Mouse (Mus musculus) liver, adult (tissue): ENCODE measurements around the gene Coa3.

Source experiments
- GATA4 ChIP-seq: IDR thresholded peaks from 2 replicates; pipeline ENCODE4 v1.6.1; 2014; ENCODE audit warnings: mild to moderate bottlenecking, low read length; ENCODE audit not compliant: insufficient replicate concordance

Gene Coa3

GRCm38 (mm10) chr11:101245071-101245470 is 33.8 kb downstream of the Coa3 start:
- TF ChIP-seq GATA4, result no peak

- TF ChIP-seq GATA4, result no peak
Measured at GRCm38 (mm10) chr11:101238071-101238647, 40.8 kb downstream of the Coa3 start.

- TF ChIP-seq GATA4, result no peak
Measured at GRCm38 (mm10) chr11:101236782-101237181, 42.1 kb downstream of the Coa3 start.

- no peak for TF ChIP-seq GATA4
Measured at GRCm38 (mm10) chr11:101235429-101235828, 43.5 kb downstream of the Coa3 start.

GRCm38 (mm10) chr11:101234124-101234523 is 44.8 kb downstream of the Coa3 start:
- no peak for TF ChIP-seq GATA4

- no peak for TF ChIP-seq GATA4
Measured at GRCm38 (mm10) chr11:101233240-101233639, 45.7 kb downstream of the Coa3 start.

GRCm38 (mm10) chr11:101232010-101232839 is 46.7 kb downstream of the Coa3 start:
- TF ChIP-seq GATA4, result peak; percentile 96; the same call in 1 of the 2 replicates

GRCm38 (mm10) chr11:101230991-101231871 is 47.7 kb downstream of the Coa3 start:
- no peak; the same call in 1 of the 2 replicates for TF ChIP-seq GATA4

- no peak for TF ChIP-seq GATA4
Measured at GRCm38 (mm10) chr11:101230526-101230925, 48.4 kb downstream of the Coa3 start.

GRCm38 (mm10) chr11:101230061-101230511 is 48.8 kb downstream of the Coa3 start:
- TF ChIP-seq GATA4, result no peak

- no peak for TF ChIP-seq GATA4
Measured at GRCm38 (mm10) chr11:101229361-101229900, 49.5 kb downstream of the Coa3 start.
